Mouse (Mus musculus) limb, embryonic 15.5 days (tissue): ENCODE data around the gene Wdr35. TPM values are rescaled to one million over a fixed set of nuclear protein-coding genes. Genes with fewer than 3 reads are reported as not detected.

Source experiments
- ATAC-seq: fragments of 200-750 bp; cut with Nextera tagmentation; 2 replicates; pipeline ENCODE4 v1.8.0; 2017; ENCODE audit warnings: low read depth, moderate TSS enrichment; ENCODE audit not compliant: insufficient number of reproducible peaks, low FRiP score, low TSS enrichment
- H3K27ac ChIP-seq: fragments of 300-500 bp; sonication (generic); 2 replicates; pipeline ENCODE4 v1.5.1; 2015; ENCODE audit warnings: moderate library complexity, mild to moderate bottlenecking, inconsistent platforms
- H3K27me3 ChIP-seq: fragments of 300-500 bp; sonication (generic); 2 replicates; pipeline ENCODE4 v1.6.1; 2015; ENCODE audit warnings: inconsistent platforms
- H3K36me3 ChIP-seq: fragments of 300-500 bp; sonication (generic); 2 replicates; pipeline ENCODE4 v1.6.1; 2015; ENCODE audit warnings: inconsistent platforms
- H3K4me1 ChIP-seq: fragments of 300-500 bp; sonication (generic); 2 replicates; pipeline ENCODE4 v1.6.1; 2015; ENCODE audit warnings: inconsistent platforms
- H3K4me2 ChIP-seq: fragments of 300-500 bp; sonication (generic); 2 replicates; pipeline ENCODE4 v1.6.1; 2015; ENCODE audit warnings: mild to moderate bottlenecking, inconsistent platforms
- H3K4me3 ChIP-seq: fragments of 300-500 bp; sonication (generic); 2 replicates; pipeline ENCODE4 v1.5.1; 2015; ENCODE audit warnings: mild to moderate bottlenecking, inconsistent platforms
- H3K9ac ChIP-seq: fragments of 300-500 bp; sonication (generic); 2 replicates; pipeline ENCODE4 v1.6.1; 2015; ENCODE audit warnings: inconsistent platforms
- H3K9me3 ChIP-seq: fragments of 300-500 bp; sonication (generic); 2 replicates; pipeline ENCODE4 v1.6.1; 2016; ENCODE audit warnings: inconsistent platforms
- WGBS: fragments of 180-500 bp; shearing (Covaris S2); methylation state at CpG from one replicate; pipeline ENCODE4 v1.1.7; 2015; 5-methylcytosine and 5-hydroxymethylcytosine counted together
- polyA plus RNA-seq: library from polyadenylated mRNA; unstranded; fragments of >200 nt; fragmentation: Nextera tagmentation; extraction: Ambion mirVana; gene quantifications from 2 replicates; pipeline ENCODE4 v1.2.1, GENCODE M21; 2015

The Wdr35 gene
- polyA plus RNA-seq, 1 experiment from 2014 or later, result 20.2 TPM

- Histone ChIP-seq H3K9ac (peak within 1 kb of the TSS; percentile 37), H3K4me1 (peaks cover 11% of the 10 kb centered on the region), H3K9me3 (no peaks in the 10 kb centered on the region), H3K27ac (peak within 1 kb of the TSS; percentile 71), H3K36me3 (no peaks in the 10 kb centered on the region), H3K4me2 (peak within 1 kb of the TSS; percentile 97), H3K27me3 (0 out of 2 replicates have a peak, but pooled peaks cover 4% of the 10 kb centered on the region), H3K4me3 (peak within 1 kb of the TSS; percentile 48)
- peak; percentile 72; the same call in 1 of the 2 replicates for ATAC-seq
- WGBS, result 1% methylated on average over 42 of the region's 42 CpGs
Observed at GRCm38 (mm10) chr12:8947714-8948464, 25.8 kb upstream of the Wdr35 start, which contains the start of gene Matn3. Gene Matn3, plus strand, starts transcription at chr12:8947929.

GRCm38 (mm10) chr12:8953136-8953535, 20.6 kb upstream of the Wdr35 start:
- no peak overlapping the region for H3K9ac ChIP-seq
- H3K9me3 ChIP-seq, result no peaks in the 10 kb centered on the region
- 0 out of 2 replicates have a peak, but pooled peaks cover 2% of the 10 kb centered on the region for H3K27me3 ChIP-seq
- H3K4me2 ChIP-seq, result no peak overlapping the region
- no peaks in the 10 kb centered on the region for H3K36me3 ChIP-seq
- peaks cover 7% of the 10 kb centered on the region for H3K4me1 ChIP-seq
- no peak for ATAC-seq
- WGBS, result 38% methylated on average over 10 of the region's 10 CpGs
- H3K27ac ChIP-seq, result peak overlapping the region; percentile 80
- no peak overlapping the region for H3K4me3 ChIP-seq

GRCm38 (mm10) chr12:8954161-8954561, 19.5 kb upstream of the Wdr35 start:
- H3K9me3 ChIP-seq, result no peaks in the 10 kb centered on the region
- no peak overlapping the region for H3K4me3 ChIP-seq
- peak overlapping the region; percentile 80 for H3K27ac ChIP-seq
- no peaks in the 10 kb centered on the region for H3K27me3 ChIP-seq
- H3K9ac ChIP-seq, result no peak overlapping the region
- peak; percentile 79 for ATAC-seq
- WGBS, result 36% methylated on average over 9 of the region's 9 CpGs
- 0 out of 2 replicates have a peak, but pooled peaks cover 3% of the 10 kb centered on the region for H3K4me1 ChIP-seq
- H3K4me2 ChIP-seq, result no peak overlapping the region
- H3K36me3 ChIP-seq, result no peaks in the 10 kb centered on the region

GRCm38 (mm10) chr12:8961607-8962316, 11.9 kb upstream of the Wdr35 start:
- Histone ChIP-seq H3K4me2 (no peak overlapping the region), H3K27me3 (no peaks in the 10 kb centered on the region), H3K27ac (peak overlapping the region; percentile 65; the same call in 1 of the 2 replicates), H3K4me3 (no peak overlapping the region), H3K36me3 (no peaks in the 10 kb centered on the region), H3K9me3 (no peaks in the 10 kb centered on the region), H3K4me1 (no peaks in the 10 kb centered on the region), H3K9ac (no peak overlapping the region)
- WGBS, result 46% methylated on average over 9 of the region's 9 CpGs
- ATAC-seq, result peak; percentile 40; the same call in 1 of the 2 replicates

- H3K4me1 ChIP-seq, result peaks cover 17% of the 10 kb centered on the region
- H3K4me2 ChIP-seq, result no peak overlapping the region
- 9% methylated on average over 9 of the region's 9 CpGs for WGBS
- no peaks in the 10 kb centered on the region for H3K27me3 ChIP-seq
- H3K9ac ChIP-seq, result no peak overlapping the region
- H3K9me3 ChIP-seq, result no peaks in the 10 kb centered on the region
- H3K36me3 ChIP-seq, result no peaks in the 10 kb centered on the region
- peak; percentile 74; the same call in 1 of the 2 replicates for ATAC-seq
- H3K4me3 ChIP-seq, result no peak overlapping the region
- peak overlapping the region; percentile 43; the same call in 1 of the 2 replicates for H3K27ac ChIP-seq
Observed at GRCm38 (mm10) chr12:8969828-8970227, 3.9 kb upstream of the Wdr35 start.

GRCm38 (mm10) chr12:8975076-8975475, 1.4 kb downstream of the Wdr35 start:
- 91% methylated on average over 3 of the region's 3 CpGs for WGBS
- ATAC-seq, result no peak
- H3K36me3 ChIP-seq, result 0 out of 2 replicates have a peak, but pooled peaks cover 4% of the 10 kb centered on the region
- no peaks in the 10 kb centered on the region for H3K27me3 ChIP-seq
- H3K9me3 ChIP-seq, result no peaks in the 10 kb centered on the region
- peaks cover 17% of the 10 kb centered on the region for H3K4me1 ChIP-seq
- 0 out of 2 replicates have a peak overlapping the region, but pooled peaks have one; percentile 19 for H3K27ac ChIP-seq
- peak overlapping the region; percentile 75 for H3K4me2 ChIP-seq
- no peak overlapping the region for H3K9ac ChIP-seq
- peak overlapping the region; percentile 69; the same call in 1 of the 2 replicates for H3K4me3 ChIP-seq

GRCm38 (mm10) chr12:8993231-8993630, 19.5 kb downstream of the Wdr35 start:
- Histone ChIP-seq H3K27me3 (no peaks in the 10 kb centered on the region), H3K4me3 (no peak overlapping the region), H3K36me3 (peaks cover 6% of the 10 kb centered on the region; the same call in 1 of the 2 replicates), H3K9ac (no peak overlapping the region), H3K4me2 (no peak overlapping the region), H3K9me3 (no peaks in the 10 kb centered on the region), H3K27ac (no peak overlapping the region), H3K4me1 (no peaks in the 10 kb centered on the region)
- ATAC-seq, result no peak
- WGBS, result 69% methylated on average over 8 of the region's 8 CpGs

- WGBS, result 87% methylated on average over 4 of the region's 4 CpGs
- Histone ChIP-seq H3K27me3 (no peaks in the 10 kb centered on the region), H3K36me3 (peaks cover 4% of the 10 kb centered on the region; the same call in 1 of the 2 replicates)
Observed at GRCm38 (mm10) chr12:8998318-8998717, 24.6 kb downstream of the Wdr35 start.

GRCm38 (mm10) chr12:9002038-9002648, 28.5 kb downstream of the Wdr35 start:
- Histone ChIP-seq H3K4me3 (no peak overlapping the region), H3K4me1 (no peaks in the 10 kb centered on the region), H3K36me3 (peaks cover 9% of the 10 kb centered on the region; the same call in 1 of the 2 replicates), H3K4me2 (no peak overlapping the region), H3K27me3 (no peaks in the 10 kb centered on the region), H3K9ac (no peak overlapping the region), H3K27ac (no peak overlapping the region), H3K9me3 (no peaks in the 10 kb centered on the region)
- 10% methylated on average over 5 of the region's 5 CpGs for WGBS
- ATAC-seq, result no peak

More at GRCm38 (mm10) chr12:8998318-8998717, 24.6 kb downstream of the Wdr35 start:
- H3K9me3 ChIP-seq, result no peaks in the 10 kb centered on the region
- no peak overlapping the region for H3K27ac ChIP-seq
- no peak for ATAC-seq
- no peaks in the 10 kb centered on the region for H3K4me1 ChIP-seq
- H3K9ac ChIP-seq, result no peak overlapping the region
- H3K4me2 ChIP-seq, result no peak overlapping the region
- no peak overlapping the region for H3K4me3 ChIP-seq

GRCm38 (mm10) chr12:9007146-9007545, 33.5 kb downstream of the Wdr35 start:
- WGBS, result 65% methylated on average over 4 of the region's 4 CpGs
- H3K4me3 ChIP-seq, result no peak overlapping the region
- peaks cover 14% of the 10 kb centered on the region; the same call in 1 of the 2 replicates for H3K36me3 ChIP-seq
- no peaks in the 10 kb centered on the region for H3K27me3 ChIP-seq
- H3K27ac ChIP-seq, result no peak overlapping the region
- no peak for ATAC-seq
- no peak overlapping the region for H3K4me2 ChIP-seq
- H3K9me3 ChIP-seq, result no peaks in the 10 kb centered on the region
- H3K9ac ChIP-seq, result no peak overlapping the region
- no peaks in the 10 kb centered on the region for H3K4me1 ChIP-seq

GRCm38 (mm10) chr12:9007811-9008210, 34.1 kb downstream of the Wdr35 start:
- H3K27me3 ChIP-seq, result no peaks in the 10 kb centered on the region
- ATAC-seq, result no peak
- WGBS, result 92% methylated on average over 6 of the region's 6 CpGs
- no peak overlapping the region for H3K4me2 ChIP-seq
- H3K9ac ChIP-seq, result no peak overlapping the region
- no peak overlapping the region for H3K27ac ChIP-seq
- peaks cover 19% of the 10 kb centered on the region; the same call in 1 of the 2 replicates for H3K36me3 ChIP-seq
- H3K4me3 ChIP-seq, result no peak overlapping the region
- H3K4me1 ChIP-seq, result no peaks in the 10 kb centered on the region
- no peaks in the 10 kb centered on the region for H3K9me3 ChIP-seq
